In the genomic region with DNA sequence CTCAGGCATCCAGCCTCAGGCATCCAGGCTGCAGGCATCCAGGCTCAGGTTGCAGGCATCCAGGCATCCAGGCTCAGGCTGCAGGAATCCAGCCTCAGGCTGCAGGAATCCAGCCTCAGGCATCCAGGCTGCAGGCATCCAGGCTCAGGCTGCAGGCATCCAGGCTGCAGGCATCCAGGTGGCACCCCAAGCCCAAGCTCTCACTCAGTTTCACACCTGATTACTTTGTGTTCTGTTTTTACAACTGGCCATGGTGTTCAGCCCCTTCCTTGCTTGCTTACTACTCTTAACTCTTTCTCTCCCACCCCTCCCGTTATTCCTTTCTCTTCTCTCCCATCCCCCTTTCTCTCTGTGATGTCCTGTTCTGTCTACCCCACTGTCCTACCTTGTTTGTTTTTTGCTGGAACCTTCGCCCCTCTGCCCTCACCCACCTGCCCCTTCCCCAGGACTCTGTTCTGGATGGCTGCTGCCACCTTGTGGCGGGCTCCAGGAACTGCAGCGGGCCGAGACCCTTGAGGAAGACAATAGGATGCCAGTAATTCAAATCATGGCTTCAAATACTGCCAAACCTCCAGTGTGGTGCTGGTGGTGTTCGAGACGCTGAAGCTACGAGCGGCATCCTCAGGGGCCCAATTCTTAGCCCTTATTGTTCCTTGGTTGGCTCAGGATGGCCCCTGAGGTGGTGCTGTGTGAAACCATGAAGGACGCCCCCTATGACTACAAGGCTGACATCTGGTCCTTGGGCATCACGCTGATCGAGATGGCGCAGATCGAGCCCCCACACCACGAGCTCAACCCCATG, we compare ENCODE assay signal across 8 mouse cellular contexts. TPM values are rescaled to one million over a fixed set of nuclear protein-coding genes. Genes with fewer than 3 reads are reported as not detected.
A peak's percentile ranks its signal among the peaks of the same experiment; 100 is the strongest.
DNase-seq lines count a peak whose midpoint lies in the region; ATAC-seq and TF ChIP-seq lines count a peak whose summit lies in the region.

No protein-coding gene starts in this region.

- TF ChIP-seq EP300 in CH12.LX (IDR thresholded peaks at IDR 0.05; ENCODE audit: low read length): no peak

- no peak overlapping the region for H3K4me3 ChIP-seq in CH12.LX (replicated peaks in 1 of 3; ENCODE audit: low read depth in 2 of 3, low read length in 2 of 3, poor library complexity in 1 of 3)
- H3K4me3 ChIP-seq in embryonic facial prominence, embryonic 12.5 days: no peak overlapping the region
- no peak overlapping the region for H3K4me3 ChIP-seq in heart, embryonic 12.5 days
- H3K4me3 ChIP-seq in kidney, postnatal 0 days (replicated peaks; ENCODE audit: low read depth, low read length): no peak overlapping the region
- no peak overlapping the region for H3K4me3 ChIP-seq in lung, adult 2 months (replicated peaks; ENCODE audit: extremely low read depth, low read depth, low read length)

- H3K27me3 ChIP-seq in CH12.LX (replicated peaks): no peaks in the 10 kb centered on the region
- H3K27me3 ChIP-seq in embryonic facial prominence, embryonic 12.5 days: no peaks in the 10 kb centered on the region
- no peaks in the 10 kb centered on the region for H3K27me3 ChIP-seq in heart, embryonic 12.5 days (replicated peaks)
- H3K27me3 ChIP-seq in kidney, postnatal 0 days (ENCODE audit: insufficient read depth, low read length): no peaks in the 10 kb centered on the region

- H3K9ac ChIP-seq in CH12.LX (ENCODE audit: insufficient read depth, low read depth): no peak overlapping the region
- 0 out of 2 replicates have a peak overlapping the region, but pooled peaks have one; percentile 30 for H3K9ac ChIP-seq in embryonic facial prominence, embryonic 12.5 days
- peak overlapping the region; percentile 36 for H3K9ac ChIP-seq in heart, embryonic 12.5 days
- 0 out of 2 replicates have a peak overlapping the region, but pooled peaks have one; percentile 35 for H3K9ac ChIP-seq in kidney, postnatal 0 days (ENCODE audit: low read depth, low read length)

- peaks cover 23 to 85% of the 10 kb centered on the region in 2 experiments for H3K36me3 ChIP-seq in CH12.LX (replicated peaks in 1 of 2; ENCODE audit: control insufficient read depth in 1 of 2, insufficient read depth in 1 of 2, low read length in 1 of 2)
- no peaks in the 10 kb centered on the region for H3K36me3 ChIP-seq in embryonic facial prominence, embryonic 12.5 days
- no peaks in the 10 kb centered on the region for H3K36me3 ChIP-seq in heart, embryonic 12.5 days
- no peaks in the 10 kb centered on the region for H3K36me3 ChIP-seq in kidney, postnatal 0 days (ENCODE audit: insufficient read depth, low read length)

- H3K4me1 ChIP-seq in CH12.LX (ENCODE audit: control insufficient read depth in 1 of 2, insufficient read depth in 2 of 2): peaks cover 16 to 58% of the 10 kb centered on the region in 2 experiments
- peaks cover 6% of the 10 kb centered on the region for H3K4me1 ChIP-seq in embryonic facial prominence, embryonic 12.5 days
- H3K4me1 ChIP-seq in heart, embryonic 12.5 days (replicated peaks): peaks cover 9% of the 10 kb centered on the region
- no peaks in the 10 kb centered on the region for H3K4me1 ChIP-seq in kidney, postnatal 0 days (replicated peaks; ENCODE audit: insufficient read depth, low read length)
- H3K4me1 ChIP-seq in lung, adult 2 months (ENCODE audit: control insufficient read depth, insufficient read depth, low read length): no peaks in the 10 kb centered on the region

- H3K79me2 ChIP-seq in CH12.LX (replicated peaks; ENCODE audit: control insufficient read depth, extremely low read depth, insufficient read depth, poor library complexity, severe bottlenecking): no peaks in the 10 kb centered on the region

- in situ Hi-C loops in CH12.LX (cut with MboI; ENCODE audit: low pct_ligation_motif_present, low pct_unique_long_range_greater_than_20kb, low sequenced_read_pairs): no loop called here

- DNase-seq in CH12.LX (ENCODE audit: extremely low read depth): peak; percentile 64
- DNase-seq in adrenal gland, postnatal 36 days: peak; percentile 74 to 82
- DNase-seq in kidney, postnatal 0 days (ENCODE audit: low spot score): peak; percentile 67
- DNase-seq in lung, adult 2 months: peak; percentile 80
- peak; percentile 74 for DNase-seq in ovary, postnatal 36 days (ENCODE audit: low spot score)
- peak; percentile 87 for DNase-seq in thymus, postnatal 25 days

- no peak for TF ChIP-seq POLR2A in CH12.LX (IDR thresholded peaks at IDR 0.05; ENCODE audit: low read depth, low read length)
- no peak for TF ChIP-seq POLR2A in lung, adult 2 months (IDR thresholded peaks at IDR 0.05; ENCODE audit: borderline replicate concordance, extremely low read depth, low read depth, low read length)

- WGBS in embryonic facial prominence, embryonic 12.5 days: 31% methylated on average over 15 of the region's 15 CpGs
- 26% methylated on average over 15 of the region's 15 CpGs for WGBS in heart, embryonic 12.5 days
- 31% methylated on average over 15 of the region's 15 CpGs for WGBS in kidney, postnatal 0 days
- 29% methylated on average over 15 of the region's 15 CpGs for WGBS in lung, adult 2 months

- H3K27ac ChIP-seq in CH12.LX (ENCODE audit: insufficient read depth, low read depth): no peak overlapping the region
- H3K27ac ChIP-seq in embryonic facial prominence, embryonic 12.5 days: peak overlapping the region; percentile 65; the same call in 1 of the 2 replicates
- H3K27ac ChIP-seq in heart, embryonic 12.5 days (ENCODE audit: poor library complexity, severe bottlenecking): no peak overlapping the region
- no peak overlapping the region for H3K27ac ChIP-seq in kidney, postnatal 0 days

- ATAC-seq in embryonic facial prominence, embryonic 12.5 days (ENCODE audit: insufficient number of reproducible peaks, insufficient read depth, low FRiP score, low TSS enrichment): peak; percentile 43
- 0 out of 2 replicates have a peak, but pooled peaks have one; percentile 31 for ATAC-seq in heart, embryonic 12.5 days (ENCODE audit: insufficient number of reproducible peaks, low FRiP score)
- peak; percentile 15; the same call in 1 of the 2 replicates for ATAC-seq in kidney, postnatal 0 days (replicated peaks; ENCODE audit: low FRiP score, low read depth)

- dilution Hi-C loops in CH12.LX (cut with MboI; ENCODE audit: extremely low pct_ligation_motif_present, extremely low pct_unique_long_range_greater_than_20kb, low sequenced_read_pairs): no loop called here

- no peaks in the 10 kb centered on the region for H3K9me3 ChIP-seq in CH12.LX (replicated peaks; ENCODE audit: low read length)
- H3K9me3 ChIP-seq in embryonic facial prominence, embryonic 12.5 days: no peaks in the 10 kb centered on the region
- H3K9me3 ChIP-seq in heart, embryonic 12.5 days (replicated peaks): no peaks in the 10 kb centered on the region
- no peaks in the 10 kb centered on the region for H3K9me3 ChIP-seq in kidney, postnatal 0 days (replicated peaks; ENCODE audit: low read length)

- TF ChIP-seq RAD21 in CH12.LX (IDR thresholded peaks at IDR 0.05; ENCODE audit: low read depth, low read length): peak; percentile 96

- peak; percentile 93 to 99 for TF ChIP-seq CTCF in CH12.LX (conservative IDR thresholded peaks at IDR 0.05 in 1 of 2, IDR thresholded peaks at IDR 0.05 in 1 of 2; ENCODE audit: low read depth in 2 of 2, low read length in 2 of 2)
- TF ChIP-seq CTCF in kidney, postnatal 0 days (IDR thresholded peaks at IDR 0.05; ENCODE audit: low read depth): peak; percentile 97
- TF ChIP-seq CTCF in lung, adult 2 months (IDR thresholded peaks at IDR 0.05; ENCODE audit: insufficient read depth, low read length): peak; percentile 77

- H3K4me2 ChIP-seq in CH12.LX (ENCODE audit: insufficient read depth, low read depth, poor library complexity, severe bottlenecking): no peak overlapping the region
- H3K4me2 ChIP-seq in embryonic facial prominence, embryonic 12.5 days (replicated peaks): no peak overlapping the region
- H3K4me2 ChIP-seq in heart, embryonic 12.5 days: no peak overlapping the region
- H3K4me2 ChIP-seq in kidney, postnatal 0 days (ENCODE audit: low read length): no peak overlapping the region

TF ChIP-seq in CH12.LX, 34 proteins besides CTCF, POLR2A, EP300 and RAD21 (continues in another document):
- TF ChIP-seq ETS1 (conservative IDR thresholded peaks at IDR 0.05; ENCODE audit: low read depth, low read length) (no peak), SIN3A (IDR thresholded peaks at IDR 0.05; ENCODE audit: low read length) (no peak), ZMIZ1 (IDR thresholded peaks at IDR 0.05; ENCODE audit: low read depth, low read length) (no peak), POLR2AphosphoS2 (IDR thresholded peaks at IDR 0.05; ENCODE audit: low read depth, low read length) (no peak), JUND (conservative IDR thresholded peaks at IDR 0.05; ENCODE audit: low read depth, low read length) (no peak)

RNA-seq across cellular contexts. Expression of a gene that starts 54.2 kb away (rescaled TPM):
- 55.9 and 58.5 TPM in 2 replicates for total RNA-seq in CH12.LX (2012; rRNA removed)
- total RNA-seq in CH12.LX (2014; rRNA removed): 82.8 and 85.0 TPM in 2 replicates
- 45.0 and 54.5 TPM in 2 replicates for polyA plus RNA-seq in CH12.LX (2012; ENCODE audit: insufficient read length, low read depth)
- total RNA-seq in adrenal gland, postnatal 36 days (2021): 100 to 1,000 TPM; 107 to 111 TPM
- polyA plus RNA-seq in embryonic facial prominence, embryonic 12.5 days (2016; fragmentation: Nextera tagmentation; extraction: Ambion mirVana): 90.2 and 90.4 TPM in 2 replicates
- polyA plus RNA-seq in heart, embryonic 12.5 days (2016; fragmentation: Nextera tagmentation; extraction: Ambion mirVana): 76.0 and 79.2 TPM in 2 replicates
- polyA plus RNA-seq in kidney, postnatal 0 days (2015; fragmentation: Nextera tagmentation; extraction: Ambion mirVana): 61.1 and 68.4 TPM in 2 replicates
- 34.3 and 49.2 TPM in 2 replicates for polyA plus RNA-seq in lung, adult 2 months (2012; rRNA removed)

RNA-seq across cellular contexts. Expression of a gene that starts 55.2 kb away (rescaled TPM):
- total RNA-seq in CH12.LX (2012; rRNA removed) (18.6 and 23.2 TPM in 2 replicates), CH12.LX (2014; rRNA removed) (19.2 and 20.0 TPM in 2 replicates)
- polyA plus RNA-seq in CH12.LX (2012; ENCODE audit: insufficient read length, low read depth): 37.4 and 40.3 TPM in 2 replicates
- total RNA-seq in adrenal gland, postnatal 36 days (2021): 10 to 100 TPM in 1 of 2 experiments, 1 to 10 TPM in 1; 9.0 to 13.3 TPM
- 3.1 and 3.2 TPM in 2 replicates for polyA plus RNA-seq in embryonic facial prominence, embryonic 12.5 days (2016; fragmentation: Nextera tagmentation; extraction: Ambion mirVana)
- polyA plus RNA-seq in heart, embryonic 12.5 days (2016; fragmentation: Nextera tagmentation; extraction: Ambion mirVana): 2.9 and 3.2 TPM in 2 replicates
- 2.3 and 2.4 TPM in 2 replicates for polyA plus RNA-seq in kidney, postnatal 0 days (2015; fragmentation: Nextera tagmentation; extraction: Ambion mirVana)
- 19.4 and 22.8 TPM in 2 replicates for polyA plus RNA-seq in lung, adult 2 months (2012; rRNA removed)

RNA-seq across cellular contexts. Expression of a gene that starts 56.4 kb away (rescaled TPM):
- total RNA-seq in CH12.LX (2012; rRNA removed) (0.25 TPM in 1 of 2 replicates, not detected in the other), CH12.LX (2014; rRNA removed) (not detected in 2 replicates)
- polyA plus RNA-seq in CH12.LX (2012; ENCODE audit: insufficient read length, low read depth): 1.1 and 1.5 TPM in 2 replicates
- 1 to 10 TPM in 1 of 2 experiments, under 1 TPM in 1; 0.89 to 1.2 TPM for total RNA-seq in adrenal gland, postnatal 36 days (2021)
- 0.32 and 0.36 TPM in 2 replicates for polyA plus RNA-seq in embryonic facial prominence, embryonic 12.5 days (2016; fragmentation: Nextera tagmentation; extraction: Ambion mirVana)
- polyA plus RNA-seq in heart, embryonic 12.5 days (2016; fragmentation: Nextera tagmentation; extraction: Ambion mirVana): 0.31 and 0.36 TPM in 2 replicates
- 0.49 TPM in 1 of 2 replicates, not detected in the other for polyA plus RNA-seq in kidney, postnatal 0 days (2015; fragmentation: Nextera tagmentation; extraction: Ambion mirVana)
- polyA plus RNA-seq in lung, adult 2 months (2012; rRNA removed): not detected in 2 replicates
